Mouse (Mus musculus): ENCODE data around the gene Sorcs3. TPM values are rescaled to one million over a fixed set of nuclear protein-coding genes. Genes with fewer than 3 reads are reported as not detected.

Gene Sorcs3
- total RNA-seq (2014; fragmentation: Nextera tagmentation): not detected in 2 replicates
- total RNA-seq (2017): 0.21 and 0.22 TPM in 2 replicates

- ATAC-seq (replicated peaks; ENCODE audit: poor library complexity, severe bottlenecking): no peak
Measured at GRCm38 (mm10) chr19:48205929-48206814, at the start of gene Sorcs3. Sorcs3 (plus strand) TSS chr19:48206025.

GRCm38 (mm10) chr19:48165341-48165740, 40.5 kb upstream of the Sorcs3 start:
- ATAC-seq (replicated peaks; ENCODE audit: poor library complexity, severe bottlenecking): no peak

- no peak for ATAC-seq (replicated peaks; ENCODE audit: poor library complexity, severe bottlenecking)
Measured at GRCm38 (mm10) chr19:48167110-48167509, 38.7 kb upstream of the Sorcs3 start.

- no peak for ATAC-seq (replicated peaks; ENCODE audit: poor library complexity, severe bottlenecking)
Measured at GRCm38 (mm10) chr19:48168284-48168683, 37.5 kb upstream of the Sorcs3 start.

GRCm38 (mm10) chr19:48174717-48175116, 31.1 kb upstream of the Sorcs3 start:
- ATAC-seq (replicated peaks; ENCODE audit: poor library complexity, severe bottlenecking): no peak

GRCm38 (mm10) chr19:48203928-48204470, 1.8 kb upstream of the Sorcs3 start:
- peak; percentile 56; the same call in 1 of the 2 replicates for ATAC-seq (replicated peaks; ENCODE audit: poor library complexity, severe bottlenecking)

GRCm38 (mm10) chr19:48204476-48204875, 1.3 kb upstream of the Sorcs3 start:
- no peak for ATAC-seq (replicated peaks; ENCODE audit: poor library complexity, severe bottlenecking)

- ATAC-seq (replicated peaks; ENCODE audit: poor library complexity, severe bottlenecking): no peak
Measured at GRCm38 (mm10) chr19:48204892-48205761, 698 bp upstream of the Sorcs3 start.

GRCm38 (mm10) chr19:48206861-48207730, 1.3 kb downstream of the Sorcs3 start:
- no peak for ATAC-seq (replicated peaks; ENCODE audit: poor library complexity, severe bottlenecking)

- ATAC-seq (replicated peaks; ENCODE audit: poor library complexity, severe bottlenecking): no peak
Measured at GRCm38 (mm10) chr19:48207731-48208370, 2.0 kb downstream of the Sorcs3 start.

GRCm38 (mm10) chr19:48215379-48215778, 9.6 kb downstream of the Sorcs3 start:
- no peak for ATAC-seq (replicated peaks; ENCODE audit: poor library complexity, severe bottlenecking)

GRCm38 (mm10) chr19:48237786-48238372, 32.1 kb downstream of the Sorcs3 start:
- no peak for ATAC-seq (replicated peaks; ENCODE audit: poor library complexity, severe bottlenecking)

- no peak for ATAC-seq (replicated peaks; ENCODE audit: poor library complexity, severe bottlenecking)
Measured at GRCm38 (mm10) chr19:48238391-48238790, 32.6 kb downstream of the Sorcs3 start.

GRCm38 (mm10) chr19:48240960-48241359, 35.1 kb downstream of the Sorcs3 start:
- ATAC-seq (replicated peaks; ENCODE audit: poor library complexity, severe bottlenecking): no peak

GRCm38 (mm10) chr19:48244036-48244435, 38.2 kb downstream of the Sorcs3 start:
- ATAC-seq (replicated peaks; ENCODE audit: poor library complexity, severe bottlenecking): no peak

- ATAC-seq (replicated peaks; ENCODE audit: poor library complexity, severe bottlenecking): no peak
Measured at GRCm38 (mm10) chr19:48259223-48259622, 53.4 kb downstream of the Sorcs3 start.

GRCm38 (mm10) chr19:48260671-48261070, 54.8 kb downstream of the Sorcs3 start:
- no peak for ATAC-seq (replicated peaks; ENCODE audit: poor library complexity, severe bottlenecking)

- no peak for ATAC-seq (replicated peaks; ENCODE audit: poor library complexity, severe bottlenecking)
Measured at GRCm38 (mm10) chr19:48263750-48264149, 57.9 kb downstream of the Sorcs3 start.

GRCm38 (mm10) chr19:48280273-48280672, 74.4 kb downstream of the Sorcs3 start:
- no peak for ATAC-seq (replicated peaks; ENCODE audit: poor library complexity, severe bottlenecking)
